Mouse (Mus musculus) liver, embryonic 14.5 days (tissue): ENCODE results near the gene Misp. TPM values are rescaled to one million over a fixed set of nuclear protein-coding genes. Genes with fewer than 3 reads are reported as not detected.

Experiments
- ATAC-seq: fragments of 200-750 bp; cut with Nextera tagmentation; 2 replicates; pipeline ENCODE4 v1.8.0; 2017; ENCODE audit warnings: moderate number of reproducible peaks, mild to moderate bottlenecking, moderate library complexity; ENCODE audit not compliant: insufficient read depth
- DNase-seq, 3 experiments: peaks; one replicate each; pipeline ENCODE4 v3.0.0-alpha.2; 2012 to 2013; ENCODE audit warnings: low read depth in 3 of 3, low spot score in 3 of 3
- H3K27ac ChIP-seq: fragments of 300-500 bp; sonication (generic); 2 replicates; pipeline ENCODE4 v1.5.1; 2014; ENCODE audit warnings: moderate library complexity, mild to moderate bottlenecking, control low read depth, inconsistent platforms
- H3K27me3 ChIP-seq: fragments of 300-500 bp; sonication (generic); 2 replicates; pipeline ENCODE4 v1.6.1; 2014; ENCODE audit warnings: mild to moderate bottlenecking, low read length, moderate library complexity; ENCODE audit not compliant: control insufficient read depth, insufficient read depth
- H3K36me3 ChIP-seq: fragments of 300-500 bp; sonication (generic); replicated peaks from 2 replicates; pipeline ENCODE4 v1.6.1; 2014; ENCODE audit warnings: low read depth; ENCODE audit not compliant: control insufficient read depth, insufficient read depth
- H3K4me1 ChIP-seq, 2 experiments: fragments of 200-500 bp in 1 of 2; fragments of 300-500 bp in 1 of 2; sonication (generic) in 1 of 2; replicated peaks; 2 replicates each; pipeline ENCODE4 v1.6.1; 2012 to 2014; ENCODE audit warnings: antibody characterized with exemption in 1 of 2, inconsistent platforms in 1 of 2, low read length in 1 of 2; ENCODE audit not compliant: control insufficient read depth in 2 of 2, insufficient read depth in 2 of 2
- H3K4me2 ChIP-seq: fragments of 300-500 bp; sonication (generic); 2 replicates; pipeline ENCODE4 v1.6.1; 2014; ENCODE audit warnings: low read depth, mild to moderate bottlenecking, control low read depth, moderate library complexity
- H3K4me3 ChIP-seq, 2 experiments: fragments of 200-500 bp in 1 of 2; fragments of 300-500 bp in 1 of 2; sonication (generic) in 1 of 2; 2 replicates each; pipeline ENCODE4 v1.5.1; 2012 to 2014; ENCODE audit warnings: low read depth in 2 of 2, low read length in 2 of 2, mild to moderate bottlenecking in 2 of 2, control low read depth in 1 of 2, inconsistent platforms in 1 of 2, moderate library complexity in 1 of 2; ENCODE audit not compliant: insufficient read depth in 1 of 2
- H3K9ac ChIP-seq: fragments of 300-500 bp; sonication (generic); replicated peaks from 2 replicates; pipeline ENCODE4 v1.6.1; 2014; ENCODE audit warnings: mild to moderate bottlenecking, control low read depth, moderate library complexity
- H3K9me3 ChIP-seq: fragments of 300-500 bp; sonication (generic); 2 replicates; pipeline ENCODE4 v1.6.1; 2016; ENCODE audit warnings: low read length, mixed read lengths; ENCODE audit not compliant: control insufficient read depth
- CTCF ChIP-seq: IDR thresholded peaks from 2 replicates; pipeline ENCODE4 v1.5.1; 2016; ENCODE audit warnings: antibody characterized with exemption, low read depth, control low read depth
- EP300 ChIP-seq: IDR thresholded peaks from 2 replicates; pipeline ENCODE4 v1.6.1; 2016; ENCODE audit warnings: antibody characterized with exemption, low read depth
- WGBS: fragments of 180-500 bp; shearing (Covaris S2); extraction: QIAGEN DNeasy Blood & Tissue Kit; methylation state at CpG from one replicate; pipeline ENCODE4 v1.1.7; 2014; ENCODE audit not compliant: insufficient replicate concordance; 5-methylcytosine and 5-hydroxymethylcytosine counted together
- polyA plus RNA-seq, 2 experiments: library from polyadenylated mRNA; depleted of rRNA in 1 of 2; stranded (reverse) in 1 of 2; unstranded in 1 of 2; fragments of >200 nt; fragmentation: Nextera tagmentation in 1 of 2; extraction: Ambion mirVana in 1 of 2; gene quantifications; 2 replicates each; pipeline versions ENCODE4 v1.2.1 to v1.2.3; 2012 to 2014

The Misp gene
- polyA plus RNA-seq, 2 experiments = 0.13 to 0.41 TPM

GRCm38 (mm10) chr10:79806972-79807371, 13.8 kb upstream of the Misp start:
- DNase-seq = no peak
- ATAC-seq = 0 out of 2 replicates have a peak, but pooled peaks have one; percentile 27
- Histone ChIP-seq H3K4me1 (peaks cover 6 to 9% of the 10 kb centered on the region in 2 experiments), H3K27me3 (no peaks in the 10 kb centered on the region), H3K9ac (no peak overlapping the region), H3K36me3 (no peaks in the 10 kb centered on the region), H3K27ac (no peak overlapping the region), H3K4me3 (no peak overlapping the region), H3K9me3 (no peaks in the 10 kb centered on the region), H3K4me2 (no peak overlapping the region)
- WGBS = 67% methylated on average over 10 of the region's 10 CpGs
- no peak for TF ChIP-seq CTCF
- no peak for TF ChIP-seq EP300

- 54% methylated on average over 11 of the region's 11 CpGs for WGBS
- TF ChIP-seq EP300 (no peak), CTCF (no peak)
- Histone ChIP-seq H3K27ac (no peak overlapping the region), H3K27me3 (no peaks in the 10 kb centered on the region), H3K36me3 (no peaks in the 10 kb centered on the region), H3K4me3 (no peak overlapping the region), H3K9me3 (no peaks in the 10 kb centered on the region), H3K4me2 (no peak overlapping the region), H3K4me1 (peaks cover 6 to 9% of the 10 kb centered on the region in 2 experiments), H3K9ac (no peak overlapping the region)
- ATAC-seq (no peak), DNase-seq (no peak)
Observed at GRCm38 (mm10) chr10:79807826-79808225, 13.0 kb upstream of the Misp start.

GRCm38 (mm10) chr10:79808728-79809127, 12.1 kb upstream of the Misp start:
- 78% methylated on average over 11 of the region's 11 CpGs for WGBS
- H3K4me3 ChIP-seq = no peak overlapping the region
- H3K4me2 ChIP-seq = no peak overlapping the region
- TF ChIP-seq CTCF (no peak), EP300 (no peak)
- H3K9me3 ChIP-seq = no peaks in the 10 kb centered on the region
- H3K4me1 ChIP-seq = peaks cover 6 to 7% of the 10 kb centered on the region in 2 experiments
- no peaks in the 10 kb centered on the region for H3K36me3 ChIP-seq
- H3K27ac ChIP-seq = no peak overlapping the region
- no peak overlapping the region for H3K9ac ChIP-seq
- no peaks in the 10 kb centered on the region for H3K27me3 ChIP-seq
- DNase-seq (no peak), ATAC-seq (no peak)

GRCm38 (mm10) chr10:79811736-79812637, 8.8 kb upstream of the Misp start:
- ATAC-seq (peak; percentile 26; the same call in 1 of the 2 replicates), DNase-seq (peak; percentile 31 to 50 (median 35))
- Histone ChIP-seq H3K4me1 (peaks cover 1 to 5% of the 10 kb centered on the region in 2 experiments), H3K27ac (no peak overlapping the region), H3K9ac (no peak overlapping the region), H3K27me3 (no peaks in the 10 kb centered on the region), H3K9me3 (no peaks in the 10 kb centered on the region), H3K36me3 (no peaks in the 10 kb centered on the region), H3K4me3 (no peak overlapping the region), H3K4me2 (no peak overlapping the region)
- TF ChIP-seq CTCF (peak; percentile 98), EP300 (no peak)
- WGBS = 24% methylated on average over 15 of the region's 15 CpGs

GRCm38 (mm10) chr10:79814271-79814842, 6.4 kb upstream of the Misp start:
- no peak for TF ChIP-seq EP300
- no peak for TF ChIP-seq CTCF
- no peaks in the 10 kb centered on the region for H3K9me3 ChIP-seq
- H3K27me3 ChIP-seq = no peaks in the 10 kb centered on the region
- H3K27ac ChIP-seq = no peak overlapping the region
- H3K4me3 ChIP-seq = no peak overlapping the region
- no peak overlapping the region for H3K4me2 ChIP-seq
- no peaks in the 10 kb centered on the region for H3K36me3 ChIP-seq
- 55% methylated on average over 5 of the region's 5 CpGs for WGBS
- DNase-seq (no peak), ATAC-seq (no peak)
- no peak overlapping the region for H3K9ac ChIP-seq
- H3K4me1 ChIP-seq = no peaks in the 10 kb centered on the region
